Mouse (Mus musculus) cerebellum, adult 8-10 months (tissue): Measurements from ENCODE around the gene Dok1.

ENCODE experiments used
- DNase-seq: peaks from one replicate; pipeline ENCODE4 v3.0.0; 2022

The Dok1 gene

GRCm38 (mm10) chr6:83033249-83034185 lies at the start of gene Dok1, which contains the start of gene Loxl3:
TSS of gene Dok1 (minus strand) at chr6:83033471.
TSS of gene Loxl3 (plus strand) at chr6:83034173.
- no peak for DNase-seq

- no peak for DNase-seq
These were observed 46.9 kb upstream of the Dok1 start for GRCm38 (mm10) chr6:83080210-83080609.

GRCm38 (mm10) chr6:83078324-83078858 lies 45.1 kb upstream of the Dok1 start:
- DNase-seq = peak; percentile 100

- no peak for DNase-seq
These were observed 44.5 kb upstream of the Dok1 start, which contains the start of gene Pcgf1 for GRCm38 (mm10) chr6:83077630-83078323. TSS of gene Pcgf1 (plus strand) at chr6:83077869.

GRCm38 (mm10) chr6:83074979-83075378 lies 41.7 kb upstream of the Dok1 start:
- DNase-seq = no peak

- peak; percentile 30 for DNase-seq
These were observed 37.9 kb upstream of the Dok1 start for GRCm38 (mm10) chr6:83071220-83071619.

GRCm38 (mm10) chr6:83070311-83071219 lies 37.3 kb upstream of the Dok1 start:
- peak; percentile 50 for DNase-seq

GRCm38 (mm10) chr6:83070247-83070310 lies 36.8 kb upstream of the Dok1 start, which contains the start of gene Tlx2:
TSS of gene Tlx2 (minus strand) at chr6:83070293.
- DNase-seq = no peak

GRCm38 (mm10) chr6:83069488-83070246 lies 36.4 kb upstream of the Dok1 start:
- DNase-seq = peak; percentile 28

GRCm38 (mm10) chr6:83068706-83069487 lies 35.6 kb upstream of the Dok1 start:
- DNase-seq = no peak

- DNase-seq = no peak
These were observed 35.0 kb upstream of the Dok1 start for GRCm38 (mm10) chr6:83068221-83068620.

- no peak for DNase-seq
These were observed 33.2 kb upstream of the Dok1 start for GRCm38 (mm10) chr6:83066441-83066840.

GRCm38 (mm10) chr6:83065995-83066394 lies 32.7 kb upstream of the Dok1 start:
- no peak for DNase-seq

GRCm38 (mm10) chr6:83058725-83059124 lies 25.5 kb upstream of the Dok1 start:
- DNase-seq = no peak

GRCm38 (mm10) chr6:83057790-83058189 lies 24.5 kb upstream of the Dok1 start, which contains the start of gene Dqx1:
TSS of gene Dqx1 (plus strand) at chr6:83057844.
- DNase-seq = peak; percentile 24

- DNase-seq = no peak
These were observed 21.7 kb upstream of the Dok1 start, which contains the start of gene Htra2 for GRCm38 (mm10) chr6:83054871-83055431. TSS of gene Htra2 (minus strand) at chr6:83055273.

- peak; percentile 95 for DNase-seq
These were observed 21.0 kb upstream of the Dok1 start, which contains the start of gene Aup1 for GRCm38 (mm10) chr6:83054074-83054851. TSS of gene Aup1 (plus strand) at chr6:83054521.

- DNase-seq = peak; percentile 36
These were observed 20.1 kb upstream of the Dok1 start for GRCm38 (mm10) chr6:83053136-83053960.

- no peak for DNase-seq
These were observed 16.1 kb upstream of the Dok1 start for GRCm38 (mm10) chr6:83049367-83049766.
